Mouse (Mus musculus) lung, embryonic 14.5 days (tissue): ENCODE results near the gene Ccdc121. TPM values are rescaled to one million over a fixed set of nuclear protein-coding genes. Genes with fewer than 3 reads are reported as not detected.

Experiments
- ATAC-seq: fragments of 200-750 bp; cut with Nextera tagmentation; 2 replicates; pipeline ENCODE4 v1.8.0; 2017; ENCODE audit warnings: mild to moderate bottlenecking, moderate TSS enrichment, moderate library complexity; ENCODE audit not compliant: insufficient read depth
- DNase-seq: peaks from one replicate; pipeline ENCODE4 v3.0.0-alpha.2; 2015
- H3K27ac ChIP-seq: fragments of 300-500 bp; sonication (generic); 2 replicates; pipeline ENCODE4 v1.5.1; 2014; ENCODE audit warnings: low read depth, mild to moderate bottlenecking, moderate library complexity
- H3K27me3 ChIP-seq: fragments of 300-500 bp; sonication (generic); 2 replicates; pipeline ENCODE4 v1.6.1; 2014; ENCODE audit warnings: low read length, control low read depth; ENCODE audit not compliant: insufficient read depth
- H3K36me3 ChIP-seq: fragments of 300-500 bp; sonication (generic); 2 replicates; pipeline ENCODE4 v1.6.1; 2014; ENCODE audit warnings: control low read depth; ENCODE audit not compliant: insufficient read depth
- H3K4me1 ChIP-seq: fragments of 300-500 bp; sonication (generic); 2 replicates; pipeline ENCODE4 v1.6.1; 2014; ENCODE audit warnings: antibody characterized with exemption, control low read depth; ENCODE audit not compliant: insufficient read depth
- H3K4me2 ChIP-seq: fragments of 300-500 bp; sonication (generic); 2 replicates; pipeline ENCODE4 v1.6.1; 2014; ENCODE audit warnings: mild to moderate bottlenecking
- H3K4me3 ChIP-seq: fragments of 300-500 bp; sonication (generic); 2 replicates; pipeline ENCODE4 v1.5.1; 2014; ENCODE audit warnings: low read depth, low read length
- H3K9ac ChIP-seq: fragments of 300-500 bp; sonication (generic); 2 replicates; pipeline ENCODE4 v1.6.1; 2014
- H3K9me3 ChIP-seq: fragments of 300-500 bp; sonication (generic); 2 replicates; pipeline ENCODE4 v1.6.1; 2016; ENCODE audit warnings: low read depth, low read length, control low read depth
- CTCF ChIP-seq: IDR thresholded peaks from 2 replicates; pipeline ENCODE4 v1.5.1; 2016; ENCODE audit warnings: antibody characterized with exemption, low read depth
- WGBS: fragments of 180-500 bp; shearing (Covaris S2); extraction: QIAGEN DNeasy Blood & Tissue Kit; methylation state at CpG from one replicate; pipeline ENCODE4 v1.1.7; 2014; 5-methylcytosine and 5-hydroxymethylcytosine counted together
- polyA plus RNA-seq: library from polyadenylated mRNA; unstranded; fragments of >200 nt; fragmentation: Nextera tagmentation; extraction: Ambion mirVana; gene quantifications from 2 replicates; pipeline ENCODE4 v1.2.1, GENCODE M21; 2014

The Ccdc121 gene
- polyA plus RNA-seq, 1 experiment from 2014 or later, result 0.20 TPM

DNA sequence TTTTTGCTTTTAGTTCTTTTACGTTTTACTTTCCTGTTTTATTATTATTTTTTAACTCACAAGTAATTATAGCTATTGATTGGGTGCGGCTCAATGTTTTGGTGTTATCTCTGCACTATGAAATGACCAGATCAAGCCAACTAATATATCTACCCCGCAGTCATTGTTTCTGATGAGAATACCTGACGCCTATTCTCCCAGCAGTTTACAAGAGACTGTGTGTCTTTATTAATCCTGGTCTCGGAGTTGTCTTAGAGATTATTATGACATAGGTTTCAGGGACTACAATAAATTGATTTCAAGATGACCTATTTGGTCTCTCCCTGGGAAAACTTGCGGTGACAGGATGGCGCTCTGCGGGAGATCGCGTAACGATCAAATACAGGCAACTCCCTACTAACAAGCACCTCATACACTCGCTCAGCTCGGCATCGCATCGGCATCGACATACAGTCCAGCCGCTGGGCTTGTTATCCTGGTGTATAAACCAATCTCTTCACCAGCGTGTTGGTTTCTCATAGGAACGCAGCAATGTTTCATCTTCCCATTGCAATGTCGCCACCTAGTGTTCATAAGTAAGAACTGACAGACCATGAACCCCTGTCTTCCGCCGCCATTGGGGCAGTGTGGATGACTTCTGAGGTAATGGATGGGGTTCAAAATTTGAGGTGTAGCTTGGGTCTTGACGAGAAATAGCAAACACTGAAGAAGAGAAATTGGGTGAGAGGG is 34.0 kb upstream of the Ccdc121 start:
- peak; percentile 77 for ATAC-seq
- no peaks in the 10 kb centered on the region for H3K27me3 ChIP-seq
- H3K4me2 ChIP-seq, result peak overlapping the region; percentile 48
- H3K27ac ChIP-seq, result no peak overlapping the region
- 19% methylated on average over 23 of the region's 23 CpGs for WGBS
- H3K9ac ChIP-seq, result no peak overlapping the region
- no peak overlapping the region for H3K4me3 ChIP-seq
- H3K9me3 ChIP-seq, result no peaks in the 10 kb centered on the region
- H3K4me1 ChIP-seq, result peaks cover 4% of the 10 kb centered on the region; the same call in 1 of the 2 replicates
- peak; percentile 92 for DNase-seq
- peak; percentile 97 for TF ChIP-seq CTCF
- no peaks in the 10 kb centered on the region for H3K36me3 ChIP-seq

DNA sequence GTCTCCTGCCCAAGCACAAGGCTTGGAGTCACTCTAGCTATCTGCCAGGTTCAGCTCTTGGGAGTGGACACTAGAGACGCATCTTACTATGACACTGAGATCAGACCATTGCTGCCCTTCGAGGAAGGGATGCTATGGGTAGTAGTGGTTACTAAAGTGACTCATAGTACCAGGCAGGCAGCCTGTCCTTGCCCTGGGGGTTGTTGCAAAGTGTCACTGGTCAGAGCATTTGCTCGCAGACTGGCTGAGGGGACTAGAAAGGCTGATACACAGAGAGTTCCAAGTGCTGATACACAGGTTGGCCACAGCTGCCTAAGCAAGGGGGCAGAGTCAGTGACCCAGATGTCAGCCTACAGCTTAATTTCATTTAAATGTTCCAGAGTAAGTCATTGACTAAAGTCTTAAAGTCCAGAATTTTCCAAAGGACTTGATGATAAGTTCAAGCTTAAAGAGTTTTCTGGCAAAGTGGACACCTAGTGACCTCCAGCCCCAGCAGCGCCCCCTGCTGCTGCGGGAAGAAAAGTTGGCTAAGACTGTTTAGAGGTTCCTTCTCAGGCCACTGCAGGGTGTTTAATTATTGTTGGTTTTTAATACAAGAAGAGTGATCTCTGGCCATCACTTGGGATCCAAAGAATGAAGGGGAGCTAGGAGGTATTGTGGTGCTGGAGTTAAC is 32.6 kb upstream of the Ccdc121 start:
- DNase-seq, result peak; percentile 48
- Histone ChIP-seq H3K27me3 (no peaks in the 10 kb centered on the region), H3K4me3 (no peak overlapping the region), H3K4me2 (no peak overlapping the region), H3K9ac (no peak overlapping the region), H3K36me3 (no peaks in the 10 kb centered on the region), H3K4me1 (peaks cover 5% of the 10 kb centered on the region; the same call in 1 of the 2 replicates), H3K27ac (no peak overlapping the region), H3K9me3 (no peaks in the 10 kb centered on the region)
- ATAC-seq, result no peak
- WGBS, result 74% methylated on average over 5 of the region's 5 CpGs
- TF ChIP-seq CTCF, result peak; percentile 60

DNA sequence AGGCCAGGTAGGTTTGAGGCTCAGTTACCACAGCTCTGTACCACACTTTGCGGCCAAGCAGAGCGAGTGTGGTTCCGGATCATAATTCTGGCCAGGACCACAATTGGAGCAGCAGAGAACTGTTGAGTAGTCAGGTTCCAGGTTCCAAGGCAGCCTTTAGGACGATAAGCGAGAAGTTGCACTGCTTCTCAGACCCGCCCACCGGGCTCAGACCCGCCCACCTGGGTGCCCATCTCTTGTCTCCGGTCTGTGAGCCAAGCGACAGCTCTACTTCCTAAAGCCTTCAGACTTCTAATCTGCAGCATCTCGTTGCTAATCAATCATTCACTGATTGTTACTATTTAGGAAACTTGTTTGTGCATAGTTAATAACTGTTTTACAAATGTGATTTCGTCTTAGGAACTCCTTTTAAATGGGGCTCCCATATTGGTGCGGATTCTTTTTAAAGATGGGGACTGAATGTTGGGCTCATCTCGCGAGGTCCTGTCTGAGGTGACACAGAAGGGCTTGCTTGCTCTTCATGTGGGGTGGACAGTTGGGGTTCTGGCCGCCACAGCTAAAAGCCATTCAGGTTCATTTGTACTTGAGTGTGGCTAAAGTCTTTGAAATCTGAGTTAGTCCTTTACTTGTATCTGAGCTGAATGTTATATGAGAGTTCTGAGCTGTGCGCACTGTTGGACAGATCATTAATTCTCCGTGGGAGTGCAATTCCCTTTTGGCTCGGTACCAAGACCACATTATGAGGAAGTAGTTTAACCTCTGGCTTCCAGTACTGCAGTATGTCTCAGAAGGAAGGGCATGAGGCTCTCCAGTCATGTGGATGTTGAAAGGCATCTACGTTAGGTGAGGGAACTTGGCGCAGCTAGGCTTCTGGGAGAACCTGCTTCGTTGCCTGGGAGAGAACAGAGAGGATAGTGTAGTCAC is 28.9 kb upstream of the Ccdc121 start:
- DNase-seq (peak; percentile 79), ATAC-seq (peak; percentile 35; the same call in 1 of the 2 replicates)
- 45% methylated on average over 22 of the region's 22 CpGs for WGBS

DNA sequence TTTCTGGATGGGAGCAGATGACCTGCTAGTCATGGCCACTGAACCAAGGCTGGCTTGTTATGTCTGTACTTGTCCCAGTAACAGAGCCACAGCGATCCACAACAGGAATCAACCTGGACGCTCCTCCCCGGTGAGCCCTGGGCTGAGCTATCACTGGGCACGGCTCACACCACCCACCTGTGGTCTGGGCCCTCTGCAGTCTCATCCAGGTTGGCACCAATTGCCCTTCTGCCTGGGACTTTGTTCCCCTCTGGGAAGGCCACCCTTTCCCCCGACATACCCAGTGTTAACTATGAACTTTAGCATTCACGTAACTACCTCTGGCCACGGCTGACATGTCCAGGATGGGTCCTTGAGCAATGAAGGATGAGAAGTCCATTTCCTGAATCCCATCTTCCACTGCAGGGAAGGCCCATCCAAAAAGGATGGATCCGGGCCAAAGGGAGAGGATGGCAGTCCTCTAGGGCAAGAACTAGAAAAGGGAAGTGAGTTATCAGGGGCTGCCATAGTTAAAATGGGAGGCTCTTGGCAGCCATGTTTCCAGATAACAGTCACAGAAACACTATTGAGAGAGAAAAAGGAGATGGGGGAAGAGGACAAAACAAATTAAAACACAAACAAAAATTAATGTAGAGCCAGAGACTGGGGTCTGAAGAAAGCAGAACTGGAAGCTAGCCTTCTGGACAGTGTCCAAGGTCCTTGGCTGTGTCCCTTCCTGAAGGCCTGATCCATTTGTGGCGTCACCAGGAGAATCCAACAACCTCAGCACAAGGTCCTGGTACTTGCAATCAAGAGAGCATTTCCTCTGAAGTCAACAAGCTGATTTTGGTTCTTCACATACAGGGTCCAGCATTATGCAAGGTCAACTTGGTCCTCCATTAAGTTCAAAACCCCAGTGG is 26.6 kb upstream of the Ccdc121 start:
- no peaks in the 10 kb centered on the region for H3K9me3 ChIP-seq
- DNase-seq (peak; percentile 73), ATAC-seq (no peak)
- no peaks in the 10 kb centered on the region for H3K36me3 ChIP-seq
- no peaks in the 10 kb centered on the region for H3K27me3 ChIP-seq
- no peak overlapping the region for H3K9ac ChIP-seq
- no peak overlapping the region for H3K4me3 ChIP-seq
- H3K27ac ChIP-seq, result no peak overlapping the region
- 78% methylated on average over 9 of the region's 9 CpGs for WGBS
- peaks cover 16% of the 10 kb centered on the region for H3K4me1 ChIP-seq
- no peak for TF ChIP-seq CTCF
- H3K4me2 ChIP-seq, result no peak overlapping the region

More for the DNA sequence above, 28.9 kb upstream of the Ccdc121 start:
- Histone ChIP-seq H3K9me3 (no peaks in the 10 kb centered on the region), H3K4me3 (no peak overlapping the region), H3K4me1 (peaks cover 10% of the 10 kb centered on the region), H3K27ac (no peak overlapping the region; the same call in 1 of the 2 replicates), H3K36me3 (no peaks in the 10 kb centered on the region), H3K27me3 (no peaks in the 10 kb centered on the region), H3K4me2 (no peak overlapping the region), H3K9ac (no peak overlapping the region)
- TF ChIP-seq CTCF, result no peak

DNA sequence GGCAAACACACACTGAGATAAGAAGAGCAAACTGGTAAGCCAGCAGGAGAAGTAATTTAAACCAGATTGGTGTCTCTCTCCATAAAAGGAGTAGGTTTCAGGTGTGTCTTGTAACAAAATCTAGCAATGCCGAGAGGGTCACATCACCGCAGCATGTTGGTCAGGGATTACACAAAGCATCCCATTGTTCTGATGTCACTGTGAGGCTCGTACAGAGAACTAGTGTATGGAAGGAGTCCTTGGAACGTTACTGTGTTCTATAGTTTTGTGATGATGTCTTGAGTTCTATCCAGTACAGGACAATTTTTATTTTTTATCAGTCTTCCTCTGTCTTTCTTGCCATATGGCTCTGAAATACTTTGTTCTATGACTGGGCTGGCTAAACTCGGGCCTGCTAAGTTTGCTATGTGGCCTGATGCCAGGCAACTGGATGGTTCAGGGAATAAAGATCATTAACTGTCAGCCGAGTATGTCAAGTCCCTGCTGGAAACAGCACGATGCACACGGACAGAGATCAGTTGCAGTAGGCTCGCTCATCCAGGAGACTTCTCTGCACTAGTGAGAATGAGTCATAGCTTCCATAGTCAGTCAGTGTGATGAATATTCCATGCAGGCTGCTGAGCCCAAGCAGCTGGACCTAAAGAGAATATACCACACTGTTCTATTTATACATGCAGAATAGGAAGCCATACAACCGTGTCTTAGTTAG is 24.1 kb upstream of the Ccdc121 start:
- Histone ChIP-seq H3K9ac (no peak overlapping the region), H3K4me1 (peaks cover 13% of the 10 kb centered on the region), H3K4me2 (no peak overlapping the region), H3K27ac (peak overlapping the region; percentile 51; the same call in 1 of the 2 replicates), H3K27me3 (no peaks in the 10 kb centered on the region), H3K36me3 (no peaks in the 10 kb centered on the region), H3K4me3 (no peak overlapping the region), H3K9me3 (no peaks in the 10 kb centered on the region)
- DNase-seq (peak; percentile 71), ATAC-seq (peak; percentile 76)
- WGBS, result 24% methylated on average over 10 of the region's 10 CpGs
- no peak for TF ChIP-seq CTCF
